ENCODE assay signal across 14 mouse cellular contexts in the genomic region with DNA sequence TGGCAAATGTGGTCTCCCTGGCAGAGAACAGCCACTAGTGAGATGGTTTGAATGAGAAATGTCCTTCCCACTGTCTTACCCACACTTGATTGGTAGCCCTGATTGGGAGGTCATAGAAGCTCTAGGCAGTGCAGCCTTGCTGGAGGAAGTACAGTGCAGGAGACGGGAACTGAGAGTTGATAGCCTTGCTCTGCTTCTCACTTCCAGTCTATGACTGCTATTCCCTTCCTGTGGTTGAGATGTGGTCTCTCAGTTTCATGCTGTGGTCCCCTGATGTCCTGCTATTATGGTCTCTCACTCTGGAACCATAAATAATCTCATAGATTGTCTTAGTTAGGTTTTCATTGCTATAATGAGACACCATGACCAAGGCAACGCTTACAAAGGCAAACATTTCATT.
"Had no signal": no experiment of that assay in that cellular context is flagged by ENCODE, and none has a peak within 500 bp of the region (broad histone marks: within the 10 kb centered on the region; RNA-seq: fewer than 3 reads in every experiment).

No protein-coding gene starts in this region.

- DNase-seq: lung, adult 18-20 months; lung, embryonic 14.5 days; lung, postnatal 10 days; lung, postnatal 4 days; midbrain, embryonic 14.5 days; right cerebral cortex, postnatal 14 days; thymus, adult 2 months; thymus, postnatal 25 days; thymus, postnatal 4 days had no signal

- H3K9ac ChIP-seq: lung, embryonic 14.5 days; midbrain, embryonic 12.5 days; neural tube, embryonic 12.5 days; stomach, embryonic 15.5 days had no signal

- H3K4me2 ChIP-seq: lung, embryonic 14.5 days; midbrain, embryonic 12.5 days; neural tube, embryonic 12.5 days; stomach, embryonic 15.5 days had no signal

- H3K9me3 ChIP-seq: midbrain, embryonic 10.5 days; midbrain, embryonic 12.5 days; neural tube, embryonic 12.5 days; stomach, embryonic 15.5 days had no signal

- H3K27ac ChIP-seq: midbrain, embryonic 10.5 days; midbrain, embryonic 12.5 days; neural tube, embryonic 12.5 days; stomach, embryonic 15.5 days; stomach, postnatal 0 days had no signal

- H3K4me3 ChIP-seq: midbrain, embryonic 10.5 days; midbrain, embryonic 12.5 days; neural tube, embryonic 12.5 days; stomach, embryonic 15.5 days had no signal

- H3K27me3 ChIP-seq: midbrain, embryonic 12.5 days; neural tube, embryonic 12.5 days; stomach, embryonic 15.5 days had no signal

- H3K4me1 ChIP-seq: midbrain, embryonic 10.5 days; midbrain, embryonic 12.5 days; neural tube, embryonic 12.5 days; stomach, embryonic 15.5 days had no signal

- H3K36me3 ChIP-seq: midbrain, embryonic 10.5 days; midbrain, embryonic 12.5 days; neural tube, embryonic 12.5 days; stomach, embryonic 15.5 days had no signal
